Mouse (Mus musculus): Measurements from ENCODE around the gene Fnbp1l.

GRCm38 (mm10) chr3:122618402-122618801 is 1.1 kb downstream of the Fnbp1l start:
- TF ChIP-seq TAL1 (IDR thresholded peaks at IDR 0.05; ENCODE audit: low read length), result no peak
- TF ChIP-seq GATA1 (IDR thresholded peaks at IDR 0.05; ENCODE audit: low read length), result no peak
